In the genomic region with DNA sequence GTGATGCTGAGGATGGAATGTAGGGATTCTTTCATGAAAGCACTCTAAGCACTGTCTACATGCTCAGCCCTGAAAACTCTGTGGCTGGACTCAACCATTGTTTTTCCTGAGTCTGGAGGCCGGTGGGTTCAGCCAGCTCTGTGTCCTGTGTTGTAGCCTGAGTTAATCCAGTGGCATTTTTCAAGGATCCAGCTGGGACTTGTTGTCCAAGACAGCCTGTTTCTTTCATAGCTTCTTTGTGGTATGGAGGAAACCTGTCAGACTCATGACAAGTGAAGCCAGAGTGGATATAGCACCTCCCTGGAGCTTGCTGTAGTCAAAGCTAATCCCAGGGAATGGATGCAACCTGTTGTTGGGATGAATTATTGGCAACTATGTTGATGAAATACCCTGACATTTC, we compare ENCODE assay signal across 17 mouse cellular contexts.
"Had no signal": no experiment of that assay in that cellular context is flagged by ENCODE, and none has a peak within 500 bp of the region (broad histone marks: within the 10 kb centered on the region; RNA-seq: fewer than 3 reads in every experiment).

No protein-coding gene starts in this region.

- H3K27me3 ChIP-seq: stomach, embryonic 15.5 days had no signal

- H3K4me3 ChIP-seq: neural tube, embryonic 12.5 days; neural tube, embryonic 13.5 days; neural tube, embryonic 15.5 days; stomach, embryonic 15.5 days had no signal

- H3K36me3 ChIP-seq: neural tube, embryonic 12.5 days; neural tube, embryonic 13.5 days; neural tube, embryonic 15.5 days; stomach, embryonic 15.5 days had no signal

- H3K4me1 ChIP-seq: neural tube, embryonic 12.5 days; stomach, embryonic 15.5 days had no signal

- H3K27ac ChIP-seq: neural tube, embryonic 12.5 days; neural tube, embryonic 13.5 days; neural tube, embryonic 15.5 days; stomach, embryonic 15.5 days; stomach, postnatal 0 days had no signal

- H3K4me2 ChIP-seq: neural tube, embryonic 12.5 days; neural tube, embryonic 13.5 days; neural tube, embryonic 15.5 days; stomach, embryonic 15.5 days had no signal

- DNase-seq: retina, postnatal 1 day; right cerebral cortex, adult 18-20 months; right cerebral cortex, postnatal 14 days; right cerebral cortex, postnatal 25 days; right cerebral cortex, postnatal 4 days; spleen, adult 18-20 months; thymus, adult 18-20 months; thymus, adult 2 months; thymus, postnatal 14 days; thymus, postnatal 25 days; thymus, postnatal 36 days; thymus, postnatal 4 days had no signal

- H3K9me3 ChIP-seq: neural tube, embryonic 12.5 days; neural tube, embryonic 13.5 days; neural tube, embryonic 15.5 days; stomach, embryonic 15.5 days had no signal

- H3K9ac ChIP-seq: neural tube, embryonic 12.5 days; neural tube, embryonic 13.5 days; neural tube, embryonic 15.5 days; stomach, embryonic 15.5 days had no signal
